Mouse (Mus musculus): ENCODE measurements around the gene Srsf10. TPM values are rescaled to one million over a fixed set of nuclear protein-coding genes. Genes with fewer than 3 reads are reported as not detected.

Srsf10 gene
- polyA plus RNA-seq, 1 experiment from 2014 or later = 228 TPM

DNA sequence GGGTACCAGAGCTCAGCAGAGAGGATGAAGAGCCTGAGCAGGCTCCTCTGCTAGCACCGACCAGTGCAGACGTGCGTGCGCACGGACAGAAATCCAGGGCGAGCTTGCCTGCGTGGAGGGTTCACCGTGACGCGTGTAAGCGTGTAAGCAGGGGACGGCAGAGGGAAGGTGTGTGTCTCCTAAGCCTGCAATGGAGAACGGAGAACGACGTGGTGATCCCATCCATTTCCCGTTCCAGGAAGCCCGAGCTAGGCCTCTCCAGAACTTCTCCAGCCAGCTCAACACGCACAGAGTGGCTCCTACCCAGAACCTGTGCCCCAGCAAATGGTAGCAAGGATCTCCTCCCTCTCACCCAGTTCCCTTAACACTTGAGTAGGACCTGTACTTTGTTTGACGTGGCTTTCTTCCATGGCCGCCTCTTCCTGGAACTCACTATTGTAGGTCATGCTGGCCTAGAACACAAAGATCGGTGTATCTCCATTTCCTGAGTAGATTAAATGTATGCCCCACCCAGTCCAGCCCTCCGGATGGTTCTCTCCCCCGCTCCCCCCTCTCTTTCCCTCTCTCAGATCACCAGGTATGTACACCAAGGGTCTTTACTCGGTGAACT is 33.0 kb downstream of the Srsf10 start:
- Histone ChIP-seq H3K4me1 (ENCODE audit: control insufficient read depth, insufficient read depth, low read length) (no peaks in the 10 kb centered on the region), H3K9me3 (ENCODE audit: control insufficient read depth, low read length) (no peaks in the 10 kb centered on the region), H3K4me3 (ENCODE audit: low read depth, low read length) (no peak overlapping the region), H3K27ac (ENCODE audit: low read depth, low read length) (no peak overlapping the region), H3K9ac (replicated peaks; ENCODE audit: low read depth, low read length) (no peak overlapping the region), H3K27me3 (ENCODE audit: control insufficient read depth, insufficient read depth, low read length) (no peaks in the 10 kb centered on the region), H3K4me2 (ENCODE audit: low read depth, low read length) (no peak overlapping the region), H3K36me3 (ENCODE audit: control insufficient read depth, insufficient read depth, low read length) (no peaks in the 10 kb centered on the region)
- ATAC-seq (ENCODE audit: low read depth) = no peak
- 92% methylated on average over 24 of the region's 24 CpGs for WGBS

GRCm38 (mm10) chr4:135889146-135889883 is 33.8 kb downstream of the Srsf10 start:
- WGBS = 89% methylated on average over 7 of the region's 7 CpGs
- Histone ChIP-seq H3K27ac (ENCODE audit: low read depth, low read length) (no peak overlapping the region), H3K4me2 (ENCODE audit: low read depth, low read length) (no peak overlapping the region), H3K4me3 (ENCODE audit: low read depth, low read length) (no peak overlapping the region), H3K4me1 (ENCODE audit: control insufficient read depth, insufficient read depth, low read length) (no peaks in the 10 kb centered on the region), H3K27me3 (ENCODE audit: control insufficient read depth, insufficient read depth, low read length) (no peaks in the 10 kb centered on the region), H3K36me3 (ENCODE audit: control insufficient read depth, insufficient read depth, low read length) (no peaks in the 10 kb centered on the region), H3K9ac (replicated peaks; ENCODE audit: low read depth, low read length) (no peak overlapping the region), H3K9me3 (ENCODE audit: control insufficient read depth, low read length) (no peaks in the 10 kb centered on the region)
- ATAC-seq (ENCODE audit: low read depth) = no peak

DNA sequence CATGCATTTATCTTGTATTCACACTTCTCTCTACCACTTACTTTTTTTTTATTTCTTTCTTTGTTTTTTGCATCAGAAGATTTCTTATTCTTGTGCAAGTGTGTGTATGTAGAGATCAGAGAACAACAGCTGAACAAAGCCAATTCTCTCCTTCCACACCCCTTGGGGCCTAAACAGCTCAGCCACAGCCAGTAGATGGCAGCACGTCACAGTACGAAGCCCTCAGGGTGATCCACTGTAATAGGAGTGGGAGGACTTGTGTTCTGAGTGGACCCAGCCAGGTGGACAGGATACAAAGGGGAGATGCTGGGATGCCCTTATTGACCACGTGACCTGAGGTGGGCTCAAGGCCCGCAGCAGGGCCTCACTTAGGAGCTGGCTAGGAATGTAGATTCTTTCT is 34.3 kb downstream of the Srsf10 start:
- 3% methylated on average over 4 of the region's 4 CpGs for WGBS
- no peaks in the 10 kb centered on the region for H3K27me3 ChIP-seq (ENCODE audit: control insufficient read depth, insufficient read depth, low read length)
- no peaks in the 10 kb centered on the region for H3K9me3 ChIP-seq (ENCODE audit: control insufficient read depth, low read length)
- no peaks in the 10 kb centered on the region for H3K36me3 ChIP-seq (ENCODE audit: control insufficient read depth, insufficient read depth, low read length)
- no peak overlapping the region for H3K9ac ChIP-seq (replicated peaks; ENCODE audit: low read depth, low read length)
- no peak overlapping the region for H3K27ac ChIP-seq (ENCODE audit: low read depth, low read length)
- no peak overlapping the region for H3K4me3 ChIP-seq (ENCODE audit: low read depth, low read length)
- H3K4me2 ChIP-seq (ENCODE audit: low read depth, low read length) = no peak overlapping the region
- peak; percentile 81 for ATAC-seq (ENCODE audit: low read depth)
- no peaks in the 10 kb centered on the region for H3K4me1 ChIP-seq (ENCODE audit: control insufficient read depth, insufficient read depth, low read length)

- ATAC-seq (ENCODE audit: low read depth) = no peak
- no peak overlapping the region for H3K4me2 ChIP-seq (ENCODE audit: low read depth, low read length)
Measured at GRCm38 (mm10) chr4:135891539-135891938, 36.0 kb downstream of the Srsf10 start.

GRCm38 (mm10) chr4:135892884-135893283 is 37.3 kb downstream of the Srsf10 start:
- 71% methylated on average over 4 of the region's 4 CpGs for WGBS
- Histone ChIP-seq H3K9me3 (ENCODE audit: control insufficient read depth, low read length) (no peaks in the 10 kb centered on the region), H3K4me3 (ENCODE audit: low read depth, low read length) (no peak overlapping the region), H3K9ac (replicated peaks; ENCODE audit: low read depth, low read length) (no peak overlapping the region), H3K27ac (ENCODE audit: low read depth, low read length) (no peak overlapping the region), H3K4me1 (ENCODE audit: control insufficient read depth, insufficient read depth, low read length) (no peaks in the 10 kb centered on the region), H3K36me3 (ENCODE audit: control insufficient read depth, insufficient read depth, low read length) (no peaks in the 10 kb centered on the region), H3K4me2 (ENCODE audit: low read depth, low read length) (no peak overlapping the region), H3K27me3 (ENCODE audit: control insufficient read depth, insufficient read depth, low read length) (no peaks in the 10 kb centered on the region)
- no peak for ATAC-seq (ENCODE audit: low read depth)

More at GRCm38 (mm10) chr4:135891539-135891938, 36.0 kb downstream of the Srsf10 start:
- Histone ChIP-seq H3K4me1 (ENCODE audit: control insufficient read depth, insufficient read depth, low read length) (no peaks in the 10 kb centered on the region), H3K36me3 (ENCODE audit: control insufficient read depth, insufficient read depth, low read length) (no peaks in the 10 kb centered on the region), H3K27me3 (ENCODE audit: control insufficient read depth, insufficient read depth, low read length) (no peaks in the 10 kb centered on the region), H3K27ac (ENCODE audit: low read depth, low read length) (no peak overlapping the region), H3K9ac (replicated peaks; ENCODE audit: low read depth, low read length) (no peak overlapping the region), H3K9me3 (ENCODE audit: control insufficient read depth, low read length) (no peaks in the 10 kb centered on the region), H3K4me3 (ENCODE audit: low read depth, low read length) (no peak overlapping the region)
- 84% methylated on average over 2 of the region's 2 CpGs for WGBS

GRCm38 (mm10) chr4:135895071-135895571 is 39.6 kb downstream of the Srsf10 start, which contains the start of gene Cnr2:
Gene Cnr2, plus strand, starts transcription at chr4:135895394.
- no peak for ATAC-seq (ENCODE audit: low read depth)
- H3K9ac ChIP-seq (replicated peaks; ENCODE audit: low read depth, low read length) = no peak within 1 kb of the TSS

GRCm38 (mm10) chr4:135896157-135896556 is 40.6 kb downstream of the Srsf10 start:
- Histone ChIP-seq H3K4me1 (ENCODE audit: control insufficient read depth, insufficient read depth, low read length) (no peaks in the 10 kb centered on the region), H3K4me3 (ENCODE audit: low read depth, low read length) (no peak overlapping the region), H3K9me3 (ENCODE audit: control insufficient read depth, low read length) (no peaks in the 10 kb centered on the region), H3K36me3 (ENCODE audit: control insufficient read depth, insufficient read depth, low read length) (no peaks in the 10 kb centered on the region), H3K4me2 (ENCODE audit: low read depth, low read length) (no peak overlapping the region), H3K27ac (ENCODE audit: low read depth, low read length) (no peak overlapping the region), H3K27me3 (ENCODE audit: control insufficient read depth, insufficient read depth, low read length) (no peaks in the 10 kb centered on the region), H3K9ac (replicated peaks; ENCODE audit: low read depth, low read length) (no peak overlapping the region)
- 78% methylated on average over 6 of the region's 6 CpGs for WGBS
- no peak for ATAC-seq (ENCODE audit: low read depth)

More at GRCm38 (mm10) chr4:135895071-135895571, 39.6 kb downstream of the Srsf10 start, which contains the start of gene Cnr2:
- H3K27me3 ChIP-seq (ENCODE audit: control insufficient read depth, insufficient read depth, low read length) = no peaks in the 10 kb centered on the region
- 63% methylated on average over 8 of the region's 8 CpGs for WGBS
- no peak within 1 kb of the TSS for H3K27ac ChIP-seq (ENCODE audit: low read depth, low read length)
- no peak within 1 kb of the TSS for H3K4me3 ChIP-seq (ENCODE audit: low read depth, low read length)
- H3K4me1 ChIP-seq (ENCODE audit: control insufficient read depth, insufficient read depth, low read length) = no peaks in the 10 kb centered on the region
- no peaks in the 10 kb centered on the region for H3K36me3 ChIP-seq (ENCODE audit: control insufficient read depth, insufficient read depth, low read length)
- H3K9me3 ChIP-seq (ENCODE audit: control insufficient read depth, low read length) = no peaks in the 10 kb centered on the region
- H3K4me2 ChIP-seq (ENCODE audit: low read depth, low read length) = no peak within 1 kb of the TSS

DNA sequence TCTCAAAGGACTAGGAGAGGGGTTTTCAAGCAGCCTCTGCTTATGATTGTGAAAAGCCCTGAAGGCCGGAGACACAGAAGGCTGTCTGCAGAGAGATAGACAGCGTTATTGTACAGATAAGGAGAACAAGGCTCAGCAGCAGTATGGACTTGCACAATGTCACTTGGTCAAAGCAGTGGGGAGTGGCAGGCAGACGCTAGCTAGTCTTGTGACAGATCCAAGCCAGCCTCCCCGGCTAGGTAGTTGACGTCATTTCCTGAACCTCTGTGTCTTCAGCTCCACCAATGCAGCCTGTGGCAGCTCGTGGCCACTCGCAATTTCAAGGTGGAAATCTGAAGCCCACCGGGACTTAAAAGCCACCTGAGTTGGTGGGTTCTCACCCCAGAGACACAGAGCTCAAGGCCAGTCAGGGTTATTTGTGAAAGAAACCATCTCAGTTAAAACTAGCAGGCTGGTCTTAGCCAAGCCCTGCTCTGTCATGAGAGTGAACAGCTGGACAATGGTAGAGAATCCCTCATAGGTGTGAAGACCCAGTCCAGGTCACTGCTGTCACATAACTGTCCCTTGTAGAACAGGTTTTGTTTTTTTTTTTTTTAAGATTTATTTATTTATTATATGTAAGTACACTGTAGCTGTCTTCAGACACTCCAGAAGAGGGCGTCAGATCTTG is 43.0 kb downstream of the Srsf10 start:
- H3K9ac ChIP-seq (replicated peaks; ENCODE audit: low read depth, low read length) = no peak overlapping the region
- ATAC-seq (ENCODE audit: low read depth) = no peak
- no peaks in the 10 kb centered on the region for H3K9me3 ChIP-seq (ENCODE audit: control insufficient read depth, low read length)
- H3K27ac ChIP-seq (ENCODE audit: low read depth, low read length) = no peak overlapping the region
- 88% methylated on average over 8 of the region's 9 CpGs for WGBS
- H3K36me3 ChIP-seq (ENCODE audit: control insufficient read depth, insufficient read depth, low read length) = no peaks in the 10 kb centered on the region
- H3K4me3 ChIP-seq (ENCODE audit: low read depth, low read length) = no peak overlapping the region
- no peak overlapping the region for H3K4me2 ChIP-seq (ENCODE audit: low read depth, low read length)
- H3K27me3 ChIP-seq (ENCODE audit: control insufficient read depth, insufficient read depth, low read length) = no peaks in the 10 kb centered on the region
- H3K4me1 ChIP-seq (ENCODE audit: control insufficient read depth, insufficient read depth, low read length) = no peaks in the 10 kb centered on the region

DNA sequence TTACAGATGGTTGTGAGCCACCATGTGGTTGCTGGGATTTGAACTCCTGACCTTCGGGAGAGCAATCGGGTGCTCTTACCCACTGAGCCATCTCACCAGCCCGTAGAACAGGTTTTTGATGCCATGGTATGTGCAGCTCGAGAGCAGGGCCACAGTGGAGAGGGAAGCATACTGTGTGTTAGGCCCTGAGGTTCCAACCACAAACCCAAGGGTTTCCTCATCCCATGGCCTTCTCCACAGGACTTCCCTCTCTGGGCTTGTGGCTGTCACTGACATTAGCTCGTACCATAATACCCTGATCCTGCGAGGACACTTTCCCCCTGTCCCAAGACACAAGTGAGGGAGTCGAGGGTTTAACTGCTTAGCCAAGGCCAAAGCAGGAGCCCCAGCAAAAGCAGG is 43.5 kb downstream of the Srsf10 start:
- Histone ChIP-seq H3K4me3 (ENCODE audit: low read depth, low read length) (no peak overlapping the region), H3K27me3 (ENCODE audit: control insufficient read depth, insufficient read depth, low read length) (no peaks in the 10 kb centered on the region), H3K4me1 (ENCODE audit: control insufficient read depth, insufficient read depth, low read length) (no peaks in the 10 kb centered on the region), H3K9me3 (ENCODE audit: control insufficient read depth, low read length) (no peaks in the 10 kb centered on the region), H3K4me2 (ENCODE audit: low read depth, low read length) (no peak overlapping the region), H3K27ac (ENCODE audit: low read depth, low read length) (no peak overlapping the region), H3K9ac (replicated peaks; ENCODE audit: low read depth, low read length) (no peak overlapping the region), H3K36me3 (ENCODE audit: control insufficient read depth, insufficient read depth, low read length) (no peaks in the 10 kb centered on the region)
- no peak for ATAC-seq (ENCODE audit: low read depth)
- 90% methylated on average over 7 of the region's 7 CpGs for WGBS
